Comparison of ENCODE assay signal across 9 mouse cellular contexts in the genomic region with DNA sequence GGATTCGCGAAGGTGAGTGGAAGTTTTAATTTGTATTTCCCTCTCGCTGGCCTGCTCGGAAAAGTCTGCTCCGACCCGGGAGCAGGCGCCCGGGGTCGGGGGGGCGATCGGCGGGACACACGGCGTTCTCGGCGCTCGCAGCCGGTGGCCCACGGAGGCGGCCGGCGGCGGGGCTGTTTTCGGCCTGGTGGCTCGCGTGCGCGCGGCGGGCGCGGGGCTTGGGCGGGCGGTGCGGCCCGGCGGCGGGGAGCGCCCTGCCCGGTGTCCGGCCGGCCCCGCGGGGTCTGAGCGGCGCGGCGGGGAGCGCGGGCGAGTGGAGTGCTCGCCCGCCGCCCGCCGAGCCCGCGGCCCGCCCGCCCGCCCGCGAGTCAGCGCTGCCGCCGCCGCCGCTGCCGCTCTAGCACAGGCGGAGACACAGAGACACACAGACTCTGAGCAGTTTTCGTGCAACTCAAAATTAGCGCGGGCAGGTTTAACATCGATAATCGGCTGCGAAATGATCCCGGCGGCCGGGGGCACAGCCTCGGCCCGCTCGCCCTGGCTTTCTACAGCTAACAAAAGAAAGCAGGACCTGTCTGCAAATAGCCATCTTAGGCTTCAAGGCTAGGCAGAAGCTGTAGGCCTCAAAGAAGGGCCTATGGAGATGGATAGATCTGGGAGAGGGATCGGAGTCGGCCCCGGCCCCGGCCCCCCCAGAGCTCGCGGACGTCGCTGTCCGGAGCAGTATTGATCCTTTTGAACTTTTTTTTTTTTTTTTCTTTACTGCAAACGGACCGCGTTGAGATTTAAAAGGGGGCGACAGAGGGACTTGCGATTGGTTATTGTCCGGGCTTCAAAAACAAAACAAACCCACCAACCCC. TPM values are rescaled to one million over a fixed set of nuclear protein-coding genes. Genes with fewer than 3 reads are reported as not detected.
A peak's percentile ranks its signal among the peaks of the same experiment; 100 is the strongest.
DNase-seq lines count a peak whose midpoint lies in the region; ATAC-seq and TF ChIP-seq lines count a peak whose summit lies in the region.
"Had no signal": no experiment of that assay in that cellular context is flagged by ENCODE, and none has a peak within 500 bp of the region (broad histone marks: within the 10 kb centered on the region; RNA-seq: fewer than 3 reads in every experiment).

No protein-coding gene starts in this region.

- peak overlapping the region; percentile 87 for H3ac ChIP-seq in myocyte (ENCODE audit: control insufficient read depth, insufficient read length)

- peak overlapping the region; percentile 83 for H3K4me2 ChIP-seq in limb, embryonic 12.5 days
- H3K4me2 ChIP-seq in myocyte (ENCODE audit: low read depth): peak overlapping the region; percentile 95
- H3K4me2 ChIP-seq in stomach, embryonic 14.5 days (replicated peaks; ENCODE audit: low read depth, low read length): peak overlapping the region; percentile 88

- ATAC-seq in cerebellum, adult (ENCODE audit: insufficient number of reproducible peaks, low FRiP score, low TSS enrichment): no peak
- no peak for ATAC-seq in limb, embryonic 12.5 days (ENCODE audit: insufficient number of reproducible peaks, insufficient read depth, low FRiP score, low TSS enrichment, low read depth)
- no peak for ATAC-seq in stomach, embryonic 14.5 days (ENCODE audit: insufficient number of reproducible peaks, insufficient read depth, low FRiP score, low read depth)

- H3K9me3 ChIP-seq in limb, embryonic 12.5 days: no peaks in the 10 kb centered on the region
- no peaks in the 10 kb centered on the region for H3K9me3 ChIP-seq in stomach, embryonic 14.5 days (ENCODE audit: control insufficient read depth, low read depth, low read length)

- TF ChIP-seq POLR2A in myocyte (IDR thresholded peaks at IDR 0.05; ENCODE audit: insufficient read length, low read depth): peak; percentile 51

- peaks cover 12% of the 10 kb centered on the region for H3K4me1 ChIP-seq in limb, embryonic 12.5 days (replicated peaks)
- H3K4me1 ChIP-seq in stomach, embryonic 14.5 days (ENCODE audit: control insufficient read depth, insufficient read depth, low read length): peaks cover 11% of the 10 kb centered on the region

- H3K36me3 ChIP-seq in limb, embryonic 12.5 days: peaks cover 14% of the 10 kb centered on the region; the same call in 1 of the 2 replicates
- no peaks in the 10 kb centered on the region for H3K36me3 ChIP-seq in myocyte (ENCODE audit: control insufficient read depth, insufficient read depth)
- no peaks in the 10 kb centered on the region for H3K36me3 ChIP-seq in stomach, embryonic 14.5 days (ENCODE audit: control insufficient read depth, insufficient read depth, low read length)

- under 1% methylated on average over 87 of the region's 97 CpGs for WGBS in limb, embryonic 12.5 days
- under 1% methylated on average over 72 of the region's 97 CpGs for WGBS in stomach, embryonic 14.5 days

- peaks cover 66% of the 10 kb centered on the region for H3K79me2 ChIP-seq in myocyte (ENCODE audit: control insufficient read depth, insufficient read depth)

- H3K27ac ChIP-seq in limb, embryonic 12.5 days: peak overlapping the region; percentile 100
- H3K27ac ChIP-seq in stomach, embryonic 14.5 days (ENCODE audit: low read length): peak overlapping the region; percentile 100

- H3K27me3 ChIP-seq in limb, embryonic 12.5 days: no peaks in the 10 kb centered on the region
- no peaks in the 10 kb centered on the region for H3K27me3 ChIP-seq in myocyte (ENCODE audit: control insufficient read depth, insufficient read depth, insufficient read length)
- no peaks in the 10 kb centered on the region for H3K27me3 ChIP-seq in stomach, embryonic 14.5 days (ENCODE audit: control insufficient read depth, insufficient read depth, low read length)
- H3K27me3 ChIP-seq: Patski had no signal

- H3K9ac ChIP-seq in limb, embryonic 12.5 days (replicated peaks): peak overlapping the region; percentile 99
- H3K9ac ChIP-seq in stomach, embryonic 14.5 days (replicated peaks; ENCODE audit: low read depth, low read length): peak overlapping the region; percentile 100

- H3K4me3 ChIP-seq in limb, embryonic 12.5 days (replicated peaks): peak overlapping the region; percentile 81
- H3K4me3 ChIP-seq in myocyte: peak overlapping the region; percentile 73
- H3K4me3 ChIP-seq in stomach, embryonic 14.5 days (ENCODE audit: low read depth, low read length): peak overlapping the region; percentile 90

- peak; percentile 37 for DNase-seq in cerebellum, adult 11 months
- DNase-seq in embryo, embryonic 10 days (ENCODE audit: low spot score): peak; percentile 52
- peak; percentile 35 to 59 for DNase-seq in gastrocnemius, postnatal 4 days (ENCODE audit: low spot score in 2 of 2)
- DNase-seq in kidney, adult 11 months: peak; percentile 54

TF ChIP-seq in myocyte, 11 proteins besides CTCF, POLR2A, EP300 and RAD21:
- TF ChIP-seq CEBPB (IDR thresholded peaks at IDR 0.05; ENCODE audit: insufficient read depth, poor library complexity, severe bottlenecking) (no peak), MYOD1 (IDR thresholded peaks at IDR 0.05; ENCODE audit: control insufficient read depth in 1 of 3, insufficient read length in 2 of 3, low read depth in 2 of 3) (no peak), SRF (IDR thresholded peaks at IDR 0.05; ENCODE audit: control insufficient read depth, insufficient read length, low read depth) (no peak), E2F4 (IDR thresholded peaks at IDR 0.05; ENCODE audit: insufficient read depth) (no peak), TCF3 (IDR thresholded peaks at IDR 0.05; ENCODE audit: insufficient read length, low read depth) (no peak), USF1 (IDR thresholded peaks at IDR 0.05; ENCODE audit: low read depth) (no peak), MYOG (IDR thresholded peaks at IDR 0.05; ENCODE audit: control insufficient read depth in 1 of 3, insufficient read depth in 1 of 3, insufficient read length in 2 of 3, low read depth in 2 of 3) (no peak), TCF12 (IDR thresholded peaks at IDR 0.05; ENCODE audit: insufficient read depth, poor library complexity, severe bottlenecking) (no peak), MAX (IDR thresholded peaks at IDR 0.05; ENCODE audit: low read depth) (no peak), REST (IDR thresholded peaks at IDR 0.05; ENCODE audit: insufficient read depth, insufficient read length) (no peak), POLR2AphosphoS2 (IDR thresholded peaks at IDR 0.05; ENCODE audit: insufficient read length, low read depth) (no peak)

RNA-seq across cellular contexts. Expression of gene Arid2, which starts 0.9 kb away (rescaled TPM):
- 10 to 100 TPM; 46.0 to 50.8 TPM for total RNA-seq in gastrocnemius, postnatal 4 days (2021)
- 35.6 and 36.5 TPM in 2 replicates for polyA plus RNA-seq in limb, embryonic 12.5 days (2016; fragmentation: Nextera tagmentation; extraction: Ambion mirVana)
- polyA plus RNA-seq in myocyte (2012; fragmentation: generic; extraction: Trizol): 9.3 TPM
- polyA plus RNA-seq in stomach, embryonic 14.5 days (2014; fragmentation: Nextera tagmentation; extraction: Ambion mirVana): 29.6 and 31.2 TPM in 2 replicates
